Comparison of ENCODE assay signal across 8 mouse cellular contexts in the genomic region with DNA sequence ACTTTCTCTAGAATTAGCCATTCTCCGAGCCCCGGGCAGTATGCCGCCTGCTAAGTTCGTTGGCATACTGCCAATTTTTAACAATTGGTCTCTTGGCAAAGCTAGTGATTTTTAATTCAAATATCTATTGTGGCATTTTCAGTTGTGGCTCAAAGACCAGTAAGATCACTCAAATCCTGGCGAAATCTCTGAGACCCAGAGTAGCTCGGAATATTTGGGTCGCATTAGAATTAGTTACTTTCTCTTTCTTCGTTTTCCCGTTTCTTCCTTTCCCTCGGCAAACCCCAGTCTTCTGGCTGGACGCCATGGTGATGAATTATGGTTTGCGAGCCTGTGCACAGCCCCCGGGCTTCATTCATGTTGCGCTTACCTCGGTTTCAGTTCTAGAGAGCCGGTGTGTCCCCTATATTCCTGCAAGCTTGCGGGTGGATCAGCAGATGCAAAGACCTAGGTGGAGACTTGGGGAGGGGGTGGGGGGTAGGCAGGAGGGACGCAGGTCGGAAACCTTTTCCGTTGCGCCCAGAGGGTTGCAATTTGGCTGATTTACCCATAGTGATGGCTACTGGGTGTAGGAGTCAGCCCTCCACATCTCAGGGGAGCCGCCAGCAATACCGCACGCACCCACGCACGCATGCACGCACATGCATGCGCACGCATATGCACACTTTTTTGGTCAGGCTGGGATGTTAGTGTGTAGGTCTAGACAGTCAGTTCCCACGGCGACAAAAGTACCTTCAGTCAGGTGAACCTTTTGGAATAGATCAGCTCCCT. TPM values are rescaled to one million over a fixed set of nuclear protein-coding genes. Genes with fewer than 3 reads are reported as not detected.
A peak's percentile ranks its signal among the peaks of the same experiment; 100 is the strongest.
DNase-seq lines count a peak whose midpoint lies in the region; ATAC-seq and TF ChIP-seq lines count a peak whose summit lies in the region.

No protein-coding gene starts in this region.

- peak overlapping the region; percentile 46 for H3K4me3 ChIP-seq in embryonic fibroblast, embryonic 13.5 days (ENCODE audit: insufficient read depth, low read length)
- peak overlapping the region; percentile 40 for H3K4me3 ChIP-seq in lung, embryonic 15.5 days

- H3K27ac ChIP-seq in embryonic fibroblast, embryonic 13.5 days (ENCODE audit: insufficient read depth, low read length): peak overlapping the region; percentile 30; the same call in 1 of the 2 replicates
- H3K27ac ChIP-seq in lung, embryonic 15.5 days: no peak overlapping the region

- WGBS in lung, embryonic 15.5 days: 27% methylated on average over 31 of the region's 31 CpGs

- H3K4me1 ChIP-seq in embryonic fibroblast, embryonic 13.5 days (ENCODE audit: control insufficient read depth, insufficient read depth, low read length): peaks cover 20% of the 10 kb centered on the region
- peaks cover 25% of the 10 kb centered on the region for H3K4me1 ChIP-seq in lung, embryonic 15.5 days

- TF ChIP-seq POLR2A in embryonic fibroblast, embryonic 13.5 days (IDR thresholded peaks at IDR 0.05; ENCODE audit: low read depth, low read length): no peak

- peak overlapping the region; percentile 59 for H3K4me2 ChIP-seq in lung, embryonic 15.5 days

- ATAC-seq in lung, embryonic 15.5 days (ENCODE audit: borderline replicate concordance, extremely low read depth, low FRiP score, low TSS enrichment): no peak

- H3K9me3 ChIP-seq in lung, embryonic 15.5 days: no peaks in the 10 kb centered on the region

- no peak for TF ChIP-seq CTCF in embryonic fibroblast, embryonic 13.5 days (IDR thresholded peaks at IDR 0.05; ENCODE audit: borderline replicate concordance, insufficient read depth, low read length)

- H3K36me3 ChIP-seq in lung, embryonic 15.5 days: no peaks in the 10 kb centered on the region

- DNase-seq in CD4-positive helper T cell, adult 2 months (ENCODE audit: low read depth, low spot score): peak; percentile 81
- peak; percentile 51 to 56 for DNase-seq in adrenal gland, adult 18-20 months (ENCODE audit: low spot score in 2 of 2)
- DNase-seq in heart, postnatal 10 days: peak; percentile 59 to 73
- peak; percentile 42 to 57 for DNase-seq in layer of hippocampus, adult 18-20 months (ENCODE audit: low spot score in 2 of 2)
- peak; percentile 64 for DNase-seq in retina, postnatal 1 day
- DNase-seq in embryo, embryonic 10 days (ENCODE audit: low spot score): no peak

- peaks cover 11% of the 10 kb centered on the region for H3K27me3 ChIP-seq in lung, embryonic 15.5 days

- intact Hi-C loops in heart, postnatal 10 days (cut with DNase I): no loop called here

- H3K9ac ChIP-seq in lung, embryonic 15.5 days: no peak overlapping the region

RNA-seq across cellular contexts. Expression of gene Scml4, which starts 3.6 kb away (rescaled TPM):
- total RNA-seq in adrenal gland, adult 18-20 months (2021): 1 to 10 TPM; 1.4 to 2.3 TPM
- 0.20 and 0.72 TPM in 2 replicates for polyA plus RNA-seq in embryonic fibroblast, embryonic 13.5 days (2011; ENCODE audit: insufficient read length, low read depth, missing spikeins)
- 1 to 10 TPM; 3.6 TPM for total RNA-seq in heart, postnatal 10 days (2021)
- 1 to 10 TPM; 3.3 to 4.4 TPM for total RNA-seq in layer of hippocampus, adult 18-20 months (2021)
- polyA plus RNA-seq in lung, embryonic 15.5 days (2015; fragmentation: Nextera tagmentation; extraction: Ambion mirVana): 0.38 and 0.61 TPM in 2 replicates
